Mouse (Mus musculus) heart, adult 8-10 months (tissue): ENCODE measurements around the gene Lrpap1. TPM values are rescaled to one million over a fixed set of nuclear protein-coding genes. Genes with fewer than 3 reads are reported as not detected.

ENCODE experiments used
- DNase-seq: peaks from one replicate; pipeline ENCODE4 v3.0.0; 2022; ENCODE audit warnings: low spot score
- total RNA-seq, 4 experiments: library from RNA; stranded (reverse); gene quantifications; 2 replicates each; pipeline ENCODE4 v1.2.4; 2022

The Lrpap1 gene
- 10 to 100 TPM; 40.6 to 55.8 (median 48.3) TPM for total RNA-seq

DNA sequence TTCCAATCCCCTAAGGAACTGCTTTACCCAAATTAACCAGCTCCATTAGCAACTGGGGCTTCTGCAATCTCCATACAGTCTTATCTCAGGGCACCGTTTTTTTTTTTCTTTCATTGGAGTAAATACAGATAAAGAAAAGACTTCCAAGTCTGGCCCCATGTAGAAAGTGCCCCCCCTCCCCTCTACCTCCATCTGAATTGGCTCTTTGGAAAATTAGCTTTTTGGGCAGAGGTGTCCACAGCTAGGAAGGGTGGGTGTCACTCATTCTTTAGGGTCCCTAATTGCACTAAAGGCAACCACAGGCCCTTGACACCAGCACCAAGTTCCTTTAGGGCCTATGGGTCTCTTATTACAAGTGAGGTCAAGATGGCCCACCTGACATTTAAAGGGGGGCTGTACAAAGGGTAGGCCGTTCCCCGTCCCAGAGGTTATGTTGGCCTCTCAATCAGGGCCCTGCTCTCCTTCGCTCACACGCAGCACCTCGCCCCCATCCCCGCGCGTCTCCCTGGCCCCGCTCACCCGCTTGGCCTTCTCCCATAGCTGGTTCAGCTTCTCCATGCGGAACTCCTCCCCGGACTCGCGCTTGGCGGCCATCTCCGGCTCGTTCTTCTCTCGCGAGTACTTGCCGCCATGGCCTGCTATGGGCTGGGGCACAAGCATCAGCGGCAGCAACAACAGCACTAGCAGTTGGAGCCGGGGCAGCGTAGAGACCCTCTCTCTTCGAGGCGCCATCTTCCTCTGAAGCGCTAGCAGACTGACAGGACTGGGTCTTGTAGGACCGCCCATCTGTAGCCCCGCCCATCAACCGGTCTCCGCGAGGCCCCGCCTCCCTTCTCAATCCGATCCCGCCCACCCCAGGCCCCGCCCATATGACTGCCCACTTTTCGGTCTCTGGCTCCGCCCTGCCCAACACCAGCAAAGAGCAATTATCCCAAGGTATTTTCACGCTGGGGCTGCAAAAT lies at the start of gene Lrpap1:
Gene Lrpap1 (minus strand): TSS at position 807 of the 962 bp plus-strand sequence.
- peak; percentile 86 for DNase-seq

DNA sequence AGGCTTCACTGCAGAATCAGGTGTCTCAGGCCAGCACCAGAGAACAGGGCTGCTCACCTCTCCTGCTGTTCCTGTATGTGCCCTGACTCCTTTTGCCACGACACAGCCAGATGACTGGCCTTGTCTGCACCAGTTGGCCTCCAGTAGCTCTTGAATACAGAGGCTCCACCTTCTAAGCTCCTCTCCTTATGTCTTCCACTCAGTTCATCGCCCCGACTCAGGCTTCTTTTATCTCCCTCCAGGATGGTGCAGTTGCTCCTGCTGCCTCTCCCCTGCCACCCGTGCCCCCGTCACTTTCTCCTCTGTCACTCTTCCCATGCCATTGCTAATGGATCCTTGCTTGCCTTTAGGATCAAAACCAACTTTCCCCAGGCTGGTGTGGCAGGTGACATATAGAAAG lies 44.4 kb upstream of the Lrpap1 start:
- no peak for DNase-seq

DNA sequence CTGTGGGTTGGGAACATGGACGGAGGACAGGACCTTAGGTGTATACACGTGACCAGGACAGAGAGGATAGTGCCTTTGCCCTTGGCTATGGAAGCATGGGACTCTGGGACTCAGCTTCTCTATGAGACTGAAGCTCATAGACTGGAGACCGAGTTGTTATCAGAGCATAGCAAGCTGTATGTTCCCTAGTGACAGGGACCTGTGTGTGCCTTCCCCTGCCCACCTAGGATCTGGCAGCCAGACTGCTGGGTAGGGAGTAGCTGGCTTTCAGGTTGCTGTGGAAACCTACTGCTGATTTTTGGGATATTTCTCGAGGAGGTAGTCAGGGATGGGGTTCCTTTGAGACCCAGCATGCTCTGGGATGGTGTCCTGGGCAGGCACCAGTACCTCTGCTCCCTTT lies 44.0 kb upstream of the Lrpap1 start:
- DNase-seq: no peak

DNA sequence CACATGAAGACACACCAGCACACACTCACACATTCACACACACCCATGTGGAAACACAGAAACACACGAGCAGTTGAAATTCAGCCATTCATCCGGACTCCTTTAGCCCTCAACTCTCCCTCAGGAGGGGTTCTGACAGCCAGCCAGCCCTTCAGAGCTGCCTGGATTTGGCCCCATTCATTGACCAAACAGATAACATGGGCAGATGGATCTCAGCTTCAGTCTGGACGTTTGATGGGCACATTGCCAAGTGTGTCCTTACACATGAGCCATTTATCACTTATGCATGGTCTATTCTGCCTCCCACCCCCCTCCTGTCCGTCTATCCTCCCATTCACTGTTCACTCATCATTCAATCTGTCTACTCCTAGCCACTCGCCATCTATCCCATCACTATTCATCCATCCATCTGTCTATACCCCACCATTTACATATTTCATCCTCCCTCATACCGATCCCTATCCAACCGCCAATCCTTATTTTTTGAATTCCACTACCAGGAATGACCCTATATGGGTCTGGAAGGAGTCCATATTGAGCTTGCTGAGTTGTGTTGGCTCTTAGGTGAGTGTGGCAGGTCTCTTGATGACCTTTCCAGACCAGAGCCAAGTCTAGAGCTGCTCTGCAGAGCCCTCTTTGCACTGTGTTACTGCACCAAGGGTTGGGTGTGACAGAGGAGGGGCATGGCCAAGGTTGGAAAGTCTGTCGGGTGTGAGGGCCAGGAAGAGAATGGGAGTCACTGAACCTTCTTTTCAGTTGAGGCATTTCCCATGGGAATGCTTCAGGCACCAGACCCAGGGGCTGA lies 42.6 kb upstream of the Lrpap1 start:
- no peak for DNase-seq

DNA sequence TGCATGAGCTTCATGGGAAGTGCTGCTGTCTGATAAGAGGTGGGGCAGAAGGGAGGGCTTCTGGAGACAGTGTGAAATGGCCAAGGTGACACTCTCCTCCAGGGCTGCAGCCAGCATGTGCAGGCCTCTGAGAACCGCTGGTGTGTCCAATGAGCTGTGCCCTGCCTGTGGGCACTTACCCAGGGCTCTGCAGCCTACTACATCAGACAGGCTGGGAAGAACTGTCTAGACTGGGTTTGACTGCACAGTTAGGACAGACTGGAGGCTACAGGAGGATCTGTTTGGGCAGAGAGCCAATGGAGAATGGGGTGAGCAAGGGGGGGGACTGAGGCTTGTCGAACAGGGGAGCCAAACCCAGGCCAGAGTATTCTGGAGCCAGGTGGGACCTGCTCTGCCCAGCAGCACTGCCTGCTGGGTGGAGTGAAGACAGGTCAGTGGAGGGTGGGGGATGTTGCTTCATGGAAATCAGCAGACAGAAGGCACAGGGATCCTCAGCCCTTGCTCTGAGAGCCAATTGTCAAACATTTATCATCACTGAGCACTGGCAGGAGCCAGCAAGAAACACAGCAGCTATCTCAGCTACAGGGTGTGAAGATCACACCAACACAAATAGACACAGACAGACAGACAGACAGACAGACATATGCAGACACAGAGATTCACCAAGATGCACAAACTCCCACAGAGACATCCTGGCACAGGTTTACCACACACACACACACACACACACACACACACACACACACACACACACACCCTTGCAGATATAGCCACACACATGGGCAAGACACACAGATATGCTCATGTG lies 41.8 kb upstream of the Lrpap1 start:
- no peak for DNase-seq

DNA sequence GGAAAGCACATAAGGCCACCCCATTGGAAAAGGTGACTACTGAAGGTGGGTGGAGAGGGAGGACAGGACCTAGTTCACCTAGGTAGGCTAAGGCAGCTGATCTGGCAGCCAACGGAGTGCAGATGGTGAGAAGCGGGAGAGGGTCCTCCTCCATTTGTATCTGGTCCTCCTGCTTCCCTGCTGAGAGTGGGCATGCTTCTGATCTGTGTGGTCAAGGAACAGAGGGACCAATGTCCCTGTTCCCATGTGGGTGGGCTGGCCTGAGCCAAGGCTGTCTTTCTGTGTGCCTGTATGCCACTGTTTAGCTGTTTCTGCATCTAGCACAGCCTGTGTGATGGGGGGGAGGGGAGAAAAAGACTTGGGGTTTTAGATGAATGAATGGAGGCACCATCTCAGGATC lies 41.2 kb upstream of the Lrpap1 start:
- no peak for DNase-seq

DNA sequence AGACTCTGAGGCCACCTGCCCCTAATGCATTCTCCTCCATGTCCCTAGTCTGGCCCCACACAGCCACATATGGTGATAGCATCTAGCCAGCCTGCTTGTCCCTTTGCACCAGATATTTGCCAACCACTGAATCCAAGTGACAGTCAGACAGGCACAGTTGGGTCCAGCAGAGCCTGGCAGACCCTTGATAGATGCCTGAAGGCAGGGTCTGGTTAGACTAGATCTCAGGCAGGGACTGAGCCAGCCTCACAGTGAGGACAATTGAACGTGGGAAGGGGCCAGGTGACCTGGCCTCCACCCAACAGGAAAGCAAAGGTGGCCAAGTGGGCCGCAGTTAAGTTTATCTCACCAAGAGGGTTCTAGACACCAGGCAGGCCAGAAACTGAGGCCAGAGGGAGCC lies 39.1 kb upstream of the Lrpap1 start:
- DNase-seq: no peak

DNA sequence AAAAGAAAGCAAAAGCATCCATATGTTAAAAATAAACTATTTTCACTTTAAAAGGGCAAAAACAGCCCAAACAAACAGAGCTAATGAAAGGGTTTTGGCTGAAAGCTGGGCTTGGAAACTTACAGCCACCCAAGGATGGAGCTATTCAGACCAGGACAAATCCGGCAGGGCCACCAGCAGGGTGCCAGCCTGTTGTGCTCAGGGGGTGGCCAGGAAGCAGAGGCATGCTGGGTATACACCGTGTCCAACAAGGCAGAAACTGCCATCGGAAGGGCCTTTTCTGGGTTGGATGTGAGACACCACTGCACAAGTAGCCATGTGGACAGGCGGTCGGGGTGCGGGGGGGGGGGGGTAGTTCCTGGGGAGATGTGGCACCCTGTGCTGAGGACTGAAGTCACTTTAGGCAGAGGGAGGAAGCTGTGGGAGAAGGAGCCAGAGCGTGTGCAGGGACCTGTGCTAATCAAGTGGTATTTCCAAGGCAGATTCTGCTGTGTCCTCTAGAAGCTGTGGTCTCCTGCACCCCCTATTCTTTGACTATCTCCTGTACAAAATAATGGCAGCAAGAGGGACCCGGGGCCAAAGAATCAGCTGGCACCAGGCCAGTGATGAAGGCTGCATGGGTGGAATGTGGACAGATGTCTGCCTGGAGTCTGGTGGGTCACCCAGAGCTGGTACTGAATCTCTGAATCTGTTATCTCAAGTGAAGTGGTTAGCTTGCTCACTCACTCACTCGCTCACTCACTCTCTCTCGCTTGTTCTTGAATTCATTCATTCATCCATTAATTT lies 38.1 kb upstream of the Lrpap1 start:
- no peak for DNase-seq

DNA sequence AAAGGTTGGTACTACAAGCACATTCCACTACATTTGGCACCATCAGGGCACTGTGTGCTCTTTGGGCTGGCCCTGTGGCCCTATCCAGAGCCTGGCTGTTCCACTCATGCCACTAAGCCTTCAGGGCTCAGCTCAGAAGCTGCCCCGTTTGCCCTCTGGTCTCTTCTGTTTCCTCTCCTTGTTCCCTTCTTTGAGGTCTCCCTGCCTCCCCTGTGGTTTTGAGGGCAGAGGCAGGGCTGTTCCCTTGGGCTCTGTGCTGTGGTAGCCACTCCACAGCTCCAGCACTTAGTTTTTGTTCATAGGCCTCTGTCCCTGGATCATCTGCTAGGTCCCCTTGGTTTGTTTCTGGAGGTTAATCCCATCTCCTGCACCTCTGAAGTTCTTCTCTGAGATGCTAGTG lies 37.3 kb upstream of the Lrpap1 start:
- DNase-seq: no peak

DNA sequence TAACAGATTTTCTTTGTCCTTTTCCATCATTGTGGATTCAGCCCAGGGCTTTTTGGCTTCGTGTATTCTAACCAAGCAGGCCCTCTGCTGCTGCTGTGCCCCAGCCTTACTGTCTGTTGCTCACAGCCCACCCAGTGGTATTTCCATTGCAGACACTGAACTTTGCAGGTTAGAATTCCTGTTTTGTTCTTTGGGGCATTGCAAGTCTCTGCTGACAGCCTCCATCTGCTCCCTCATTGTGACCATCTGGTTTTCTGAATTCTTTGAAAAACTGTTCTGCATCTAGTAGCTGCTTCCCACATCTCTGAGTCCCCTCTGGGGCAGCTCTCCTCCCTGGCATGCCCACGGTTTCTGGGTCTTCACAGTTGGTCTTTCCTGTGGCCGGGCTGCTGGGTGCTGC lies 35.8 kb upstream of the Lrpap1 start:
- DNase-seq: no peak

DNA sequence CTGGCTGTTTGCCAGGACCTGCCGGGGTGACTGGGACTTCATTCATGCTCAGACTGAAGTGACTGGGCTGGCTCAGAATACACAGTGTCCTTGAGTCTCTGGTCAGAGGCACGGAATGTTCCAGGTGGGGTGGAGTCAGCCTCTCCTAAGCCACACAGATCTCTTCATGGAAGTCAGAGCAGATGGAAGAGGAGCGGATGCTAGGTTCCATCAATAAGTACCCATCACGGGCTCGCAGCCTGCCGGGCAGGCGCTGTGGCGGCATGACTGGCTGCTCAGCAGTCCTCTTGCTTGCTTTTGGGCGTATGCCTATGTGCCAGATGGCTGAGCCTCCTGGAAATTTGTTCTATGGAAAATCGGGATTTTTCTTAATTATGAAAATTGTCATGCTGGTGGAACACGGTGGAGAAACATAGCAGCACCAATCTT lies 32.6 kb upstream of the Lrpap1 start:
- no peak for DNase-seq

DNA sequence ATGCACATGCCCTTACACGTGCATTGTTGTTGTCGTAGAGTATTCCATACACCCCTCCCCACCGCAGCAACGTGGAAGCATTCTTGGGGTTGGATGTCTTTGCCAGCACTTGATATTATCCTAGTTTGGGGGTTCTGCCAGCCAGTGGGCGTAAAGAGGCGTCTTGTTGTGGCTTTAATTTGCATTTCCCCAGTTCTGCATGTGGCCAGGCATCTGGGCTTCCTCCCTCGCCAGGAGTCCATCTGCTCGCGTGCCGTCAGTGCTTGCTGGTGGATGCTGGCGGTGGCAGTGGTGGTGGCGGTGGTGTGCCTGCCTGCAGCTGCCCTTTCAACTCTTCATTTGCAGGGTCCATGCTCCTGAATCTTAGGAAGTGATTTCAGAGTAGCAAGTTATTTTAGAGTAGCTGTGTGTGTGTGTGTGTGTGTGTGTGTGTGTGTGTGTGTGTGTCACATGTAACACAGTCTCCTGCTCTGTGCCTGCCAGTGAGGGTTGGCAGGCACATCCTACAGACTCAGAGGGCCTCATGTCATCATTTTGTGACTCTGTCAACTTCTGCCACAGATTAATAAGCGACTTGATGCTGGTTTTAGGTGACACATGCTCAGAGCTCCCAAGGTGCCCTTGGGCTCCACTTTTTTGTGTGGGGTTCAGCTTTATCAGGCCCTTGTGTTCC lies 32.1 kb upstream of the Lrpap1 start:
- DNase-seq: no peak

DNA sequence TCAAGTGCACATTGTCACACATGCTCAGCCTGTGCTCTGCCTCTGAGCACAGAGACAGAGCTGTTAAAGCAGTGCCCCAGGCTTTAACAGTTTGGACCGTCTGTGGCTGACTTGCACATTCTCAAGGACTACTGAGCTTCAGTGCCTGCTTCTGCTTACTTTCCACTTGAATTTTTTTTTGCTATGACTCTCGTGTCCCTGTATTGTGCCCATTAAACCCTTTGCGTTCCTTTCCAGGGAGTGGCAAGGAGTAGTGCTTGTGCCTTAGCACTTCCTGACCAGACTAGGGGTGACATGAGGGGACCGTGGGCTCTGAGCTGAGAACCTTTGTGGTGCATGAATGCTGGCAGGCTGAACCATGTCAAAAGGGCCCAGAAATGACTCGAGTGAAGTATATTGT lies 30.3 kb upstream of the Lrpap1 start:
- DNase-seq: no peak

DNA sequence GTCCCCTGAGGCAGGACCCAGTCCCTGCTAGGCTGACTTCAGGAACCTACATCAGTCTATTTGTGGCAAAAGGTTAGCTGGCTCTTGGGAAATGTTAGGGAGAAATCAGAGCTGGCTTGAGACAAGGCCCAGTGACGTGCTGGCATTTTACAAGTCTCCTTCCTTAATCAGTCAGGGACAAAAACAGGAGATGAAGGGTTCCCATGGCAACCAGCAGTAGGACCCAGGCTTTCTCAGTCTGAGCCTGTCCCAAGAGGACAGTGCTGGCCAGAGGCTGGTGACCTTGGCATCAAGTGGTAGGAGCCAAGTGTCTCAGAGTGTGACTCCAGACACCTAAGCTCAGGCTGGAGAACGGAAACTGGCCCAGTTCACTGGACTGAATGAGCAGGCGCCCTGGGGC lies 28.7 kb upstream of the Lrpap1 start:
- no peak for DNase-seq

DNA sequence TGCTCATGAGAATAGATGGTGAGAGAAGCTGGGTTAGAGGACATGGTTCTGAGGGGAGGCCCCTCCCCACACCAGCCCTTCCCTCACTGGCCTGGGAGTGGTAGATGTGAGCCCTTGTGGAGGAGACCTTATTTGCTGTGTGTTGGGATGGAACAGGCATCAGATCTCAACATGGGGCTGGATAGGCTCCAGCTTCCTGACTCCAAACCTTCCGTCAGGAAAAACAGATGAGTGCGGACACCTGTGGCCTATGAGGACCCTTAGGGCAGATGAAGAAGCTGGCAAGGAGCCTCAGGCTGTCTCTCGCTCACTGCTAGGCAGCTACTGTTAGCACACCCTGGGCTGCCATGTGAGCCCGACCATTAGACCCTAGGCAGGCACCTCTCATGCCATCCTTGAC lies 27.9 kb upstream of the Lrpap1 start:
- no peak for DNase-seq

DNA sequence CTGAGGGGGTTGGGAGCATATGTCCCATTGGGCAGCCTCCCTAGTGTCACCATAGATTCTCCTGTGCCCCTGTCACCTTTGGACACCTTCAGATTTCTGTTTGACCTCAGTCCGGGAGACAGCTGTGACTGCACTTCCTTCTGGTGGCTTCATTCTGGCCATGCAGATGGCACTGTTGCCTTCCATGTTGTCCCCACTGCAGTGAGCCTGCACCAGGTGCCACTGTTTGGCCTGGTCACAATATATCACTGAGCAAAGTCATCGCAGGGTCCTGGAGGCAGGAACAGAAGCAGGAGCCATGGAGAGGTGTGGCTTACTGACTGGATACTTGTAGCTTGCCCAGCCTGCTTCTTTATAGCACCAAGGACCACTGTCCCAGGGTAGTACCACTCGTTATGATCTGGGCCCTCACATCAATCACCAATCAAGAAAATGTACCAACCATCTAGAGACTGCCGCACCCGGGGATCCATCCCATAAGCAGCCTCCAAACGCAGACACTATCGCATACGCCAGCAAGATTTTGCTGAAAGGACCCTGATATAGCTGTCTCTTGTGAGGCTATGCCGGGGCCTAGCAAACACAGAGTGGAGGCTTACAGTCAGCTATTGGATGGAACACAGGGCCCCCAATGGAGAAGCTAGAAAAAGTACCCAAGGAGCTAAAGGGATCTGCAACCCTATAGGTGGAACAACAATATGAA lies 26.9 kb upstream of the Lrpap1 start:
- DNase-seq: no peak

DNA sequence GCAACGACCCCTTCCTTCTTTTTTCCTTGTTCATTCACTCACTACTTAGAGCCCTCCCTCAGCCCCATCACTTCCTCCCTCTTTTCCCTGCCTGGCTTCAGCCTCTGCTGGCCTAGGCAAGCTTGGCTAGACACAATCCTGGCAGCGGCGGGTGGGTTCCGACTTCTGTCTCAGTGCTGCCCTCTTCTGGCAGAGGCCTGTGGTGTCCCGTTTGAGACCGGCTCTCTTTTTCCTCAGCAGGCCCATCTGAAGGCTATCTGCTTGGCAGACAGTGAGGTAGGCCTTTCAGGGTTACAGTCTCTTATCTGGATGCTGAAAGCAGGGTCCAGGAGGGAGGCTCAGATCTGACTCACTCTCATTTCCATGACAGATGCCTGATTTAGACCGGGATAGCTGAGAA lies 26.2 kb upstream of the Lrpap1 start:
- DNase-seq: peak; percentile 82

DNA sequence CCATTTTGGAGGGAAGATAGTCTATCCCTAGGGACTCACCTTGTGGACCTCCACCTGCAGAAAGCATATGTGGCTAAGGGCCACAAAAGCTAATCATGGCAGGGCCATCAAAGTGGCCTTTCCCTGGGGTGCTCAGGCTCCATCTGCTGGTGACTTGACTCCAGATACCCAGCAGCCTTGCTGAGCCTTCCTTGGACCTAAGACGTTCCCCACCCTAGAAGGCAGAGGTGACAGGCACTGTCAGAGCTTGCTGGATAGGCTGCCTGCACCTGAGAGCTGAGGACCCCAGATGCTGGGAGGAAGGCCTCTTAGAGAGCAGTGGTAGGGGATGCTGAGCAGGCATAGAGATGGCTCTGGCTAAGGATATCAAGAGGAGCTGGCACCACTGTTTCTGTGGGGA lies 25.7 kb upstream of the Lrpap1 start:
- DNase-seq: no peak

DNA sequence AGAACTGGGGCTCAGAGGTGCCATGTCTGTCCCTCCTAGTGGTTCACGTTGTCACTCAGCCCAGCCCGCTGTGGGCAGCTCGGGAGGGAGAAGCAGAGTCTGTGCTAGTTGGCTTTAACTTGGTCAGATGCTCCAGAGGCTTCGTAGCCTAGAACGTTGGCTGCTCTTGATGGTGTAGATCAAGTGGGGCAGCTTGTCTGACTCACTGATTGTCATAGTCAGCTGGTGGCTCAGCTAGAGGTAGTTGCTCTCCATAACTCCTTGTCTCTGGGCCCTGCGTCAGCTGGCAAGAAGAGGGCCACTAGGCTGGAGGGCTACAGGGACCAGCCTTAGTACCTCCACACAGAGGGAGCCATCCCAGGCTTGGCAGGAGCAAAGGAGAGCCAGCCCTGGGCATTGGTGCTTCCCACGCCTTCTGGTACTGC lies 24.2 kb upstream of the Lrpap1 start:
- no peak for DNase-seq

DNA sequence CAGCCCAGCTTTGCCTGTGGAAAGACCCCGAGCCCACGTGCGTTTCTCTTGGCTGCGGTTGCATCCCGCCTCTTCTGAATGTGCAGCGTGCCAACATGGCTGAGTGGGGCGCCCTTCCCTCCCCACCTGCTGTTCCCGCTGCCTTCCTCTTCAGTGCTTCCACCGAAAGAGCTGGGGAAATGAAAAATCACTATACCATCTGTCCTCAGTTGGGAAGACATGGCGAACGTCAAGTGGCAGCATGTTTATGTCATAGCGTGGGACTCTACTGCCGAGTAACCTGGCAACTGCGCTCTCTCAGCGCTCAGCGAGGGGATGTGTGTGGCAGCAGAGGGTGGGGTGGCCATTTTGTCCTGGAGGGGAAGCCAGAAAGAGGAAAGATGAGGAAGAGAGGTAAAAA lies 23.6 kb upstream of the Lrpap1 start:
- DNase-seq: no peak
